Mouse (Mus musculus) kidney, postnatal 0 days (tissue): ENCODE data around the gene Prl2c1. TPM values are rescaled to one million over a fixed set of nuclear protein-coding genes. Genes with fewer than 3 reads are reported as not detected.
"Not testable (repeated sequence)": the region's sequence is repeated elsewhere in the genome, so short reads cannot be mapped to it uniquely, and the experiment has no call there.

ENCODE experiments used
- ATAC-seq: fragments of 200-750 bp; cut with Nextera tagmentation; replicated peaks from 2 replicates; pipeline ENCODE4 v1.8.0; 2017; ENCODE audit warnings: low read depth, moderate number of reproducible peaks, moderate TSS enrichment, moderate library complexity; ENCODE audit not compliant: low FRiP score
- DNase-seq: peaks from one replicate; pipeline ENCODE4 v3.0.0-alpha.2; 2016; ENCODE audit warnings: low spot score
- H3K27ac ChIP-seq: fragments of 300-500 bp; sonication (generic); 2 replicates; pipeline ENCODE4 v1.5.1; 2014; ENCODE audit warnings: mild to moderate bottlenecking
- H3K27me3 ChIP-seq: fragments of 300-500 bp; sonication (generic); 2 replicates; pipeline ENCODE4 v1.6.1; 2014; ENCODE audit warnings: low read length, mixed read lengths; ENCODE audit not compliant: insufficient read depth
- H3K36me3 ChIP-seq: fragments of 300-500 bp; sonication (generic); 2 replicates; pipeline ENCODE4 v1.6.1; 2014; ENCODE audit warnings: low read length, mixed read lengths; ENCODE audit not compliant: insufficient read depth
- H3K4me1 ChIP-seq: fragments of 300-500 bp; sonication (generic); replicated peaks from 2 replicates; pipeline ENCODE4 v1.6.1; 2014; ENCODE audit warnings: antibody characterized with exemption, low read length, mixed read lengths; ENCODE audit not compliant: insufficient read depth
- H3K4me2 ChIP-seq: fragments of 300-500 bp; sonication (generic); 2 replicates; pipeline ENCODE4 v1.6.1; 2014; ENCODE audit warnings: mild to moderate bottlenecking, low read length, moderate library complexity, mixed read lengths
- H3K4me3 ChIP-seq: fragments of 300-500 bp; sonication (generic); replicated peaks from 2 replicates; pipeline ENCODE4 v1.5.1; 2014; ENCODE audit warnings: low read depth, low read length
- H3K9ac ChIP-seq: fragments of 300-500 bp; sonication (generic); 2 replicates; pipeline ENCODE4 v1.6.1; 2014; ENCODE audit warnings: low read depth, low read length
- H3K9me3 ChIP-seq: fragments of 300-500 bp; sonication (generic); replicated peaks from 2 replicates; pipeline ENCODE4 v1.6.1; 2016; ENCODE audit warnings: low read length, inconsistent platforms, mixed read lengths
- CTCF ChIP-seq: IDR thresholded peaks from 2 replicates; pipeline ENCODE4 v1.5.1; 2016; ENCODE audit warnings: antibody characterized with exemption, low read depth, mild to moderate bottlenecking, moderate library complexity
- WGBS: fragments of 180-500 bp; shearing (Covaris S2); extraction: QIAGEN DNeasy Blood & Tissue Kit; methylation state at CpG from one replicate; pipeline ENCODE4 v1.1.7; 2014; 5-methylcytosine and 5-hydroxymethylcytosine counted together
- polyA plus RNA-seq: library from polyadenylated mRNA; unstranded; fragments of >200 nt; fragmentation: Nextera tagmentation; extraction: Ambion mirVana; gene quantifications from 2 replicates; pipeline ENCODE4 v1.2.1, GENCODE M21; 2015

The Prl2c1 gene
- not detected in 2 replicates for polyA plus RNA-seq

- H3K9me3 ChIP-seq, result no peaks in the 10 kb centered on the region
- H3K36me3 ChIP-seq, result no peaks in the 10 kb centered on the region
- no peak within 1 kb of the TSS for H3K9ac ChIP-seq
- no peak for DNase-seq
- no peak within 1 kb of the TSS for H3K4me2 ChIP-seq
- 94% methylated on average over 3 of the region's 3 CpGs for WGBS
- H3K4me3 ChIP-seq, result no peak within 1 kb of the TSS
- no peak for ATAC-seq
- H3K4me1 ChIP-seq, result no peaks in the 10 kb centered on the region
- TF ChIP-seq CTCF, result no peak
- H3K27ac ChIP-seq, result no peak within 1 kb of the TSS
- no peaks in the 10 kb centered on the region for H3K27me3 ChIP-seq
Measured at GRCm38 (mm10) chr13:27849042-27849441, at the start of gene Prl2c1. Gene Prl2c1 (plus strand): TSS chr13:27849342.

DNA sequence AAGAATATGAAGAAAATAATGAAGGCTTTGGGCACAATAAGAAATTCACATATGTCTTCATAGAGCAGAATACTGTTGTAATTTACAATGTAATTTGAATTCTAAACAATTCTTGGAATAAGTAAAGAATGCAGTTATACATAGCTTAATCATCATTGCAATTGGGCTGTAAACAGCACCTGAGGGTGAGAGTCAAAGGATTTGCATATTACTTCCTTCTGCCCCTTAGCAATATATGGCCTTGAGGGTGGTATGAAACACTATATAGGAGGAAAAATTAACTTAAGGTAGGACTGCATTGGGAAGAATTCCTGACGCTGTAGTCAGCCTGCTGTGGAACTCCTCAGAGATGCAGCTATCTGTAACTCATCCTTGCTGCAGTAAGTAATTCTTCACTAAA is 47.8 kb upstream of the Prl2c1 start, which contains the start of gene Prl2a1:
TSS of gene Prl2a1 (plus strand) at position 301 of the 400 bp plus-strand sequence.
- H3K36me3 ChIP-seq, result no peaks in the 10 kb centered on the region
- WGBS, result 89% methylated on average over 1 of the region's 1 CpGs
- TF ChIP-seq CTCF, result no peak
- H3K27ac ChIP-seq, result no peak within 1 kb of the TSS
- no peak within 1 kb of the TSS for H3K4me2 ChIP-seq
- H3K9me3 ChIP-seq, result no peaks in the 10 kb centered on the region
- no peak for DNase-seq
- H3K4me3 ChIP-seq, result no peak within 1 kb of the TSS
- H3K27me3 ChIP-seq, result no peaks in the 10 kb centered on the region
- no peak for ATAC-seq
- no peak within 1 kb of the TSS for H3K9ac ChIP-seq
- H3K4me1 ChIP-seq, result no peaks in the 10 kb centered on the region

GRCm38 (mm10) chr13:27802765-27803164 is 46.4 kb upstream of the Prl2c1 start:
- Histone ChIP-seq H3K4me3 (no peak overlapping the region), H3K27ac (no peak overlapping the region), H3K9me3 (no peaks in the 10 kb centered on the region), H3K36me3 (no peaks in the 10 kb centered on the region), H3K9ac (no peak overlapping the region), H3K4me2 (no peak overlapping the region), H3K27me3 (no peaks in the 10 kb centered on the region), H3K4me1 (no peaks in the 10 kb centered on the region)
- ATAC-seq (no peak), DNase-seq (no peak)
- 45% methylated on average over 1 of the region's 1 CpGs for WGBS
- no peak for TF ChIP-seq CTCF

GRCm38 (mm10) chr13:27904236-27904635 is 55.1 kb downstream of the Prl2c1 start:
- H3K4me3 ChIP-seq, H3K4me2 ChIP-seq, H3K4me1 ChIP-seq, H3K36me3 ChIP-seq, DNase-seq, H3K9me3 ChIP-seq, H3K9ac ChIP-seq, H3K27ac ChIP-seq, ATAC-seq, H3K27me3 ChIP-seq: not testable (repeated sequence)
- WGBS, result 94% methylated on average over 2 of the region's 2 CpGs

Other genes starting within 250 kb of the Prl2c1 start
- gene Prl7b1, start 238.8 kb upstream of the Prl2c1 start, polyA plus RNA-seq, result not detected in 2 replicates
- gene Prl7a1, start 206.8 kb upstream of the Prl2c1 start, polyA plus RNA-seq, result not detected in 2 replicates
- gene Prl7a2, start 181.3 kb upstream of the Prl2c1 start, polyA plus RNA-seq, result not detected in 2 replicates
- gene Prl7d1, start 132.6 kb upstream of the Prl2c1 start, polyA plus RNA-seq, result not detected in 2 replicates
- gene Prl7c1, start 68.5 kb upstream of the Prl2c1 start, polyA plus RNA-seq, result not detected in 2 replicates
- gene Prl2a1, start 47.7 kb upstream of the Prl2c1 start, polyA plus RNA-seq, result not detected in 2 replicates
- not detected in 2 replicates for gene Prl4a1, start 166.9 kb downstream of the Prl2c1 start, polyA plus RNA-seq